Mouse (Mus musculus) stomach, postnatal 0 days (tissue): ENCODE measurements at regions not wholly inside any gene's neighbourhood (a gene's known extent, or its start where the extent isn't known, plus 50 kb on each side); places are given as distances from the start of the nearest gene placed in this dataset.

ENCODE experiments used
- ATAC-seq: fragments of 200-750 bp; cut with Nextera tagmentation; 2 replicates; pipeline ENCODE4 v1.8.0; 2017; ENCODE audit not compliant: low FRiP score, low TSS enrichment
- DNase-seq: peaks from one replicate; pipeline ENCODE4 v3.0.0-alpha.2; 2016; ENCODE audit warnings: low spot score
- H3K27ac ChIP-seq: fragments of 300-500 bp; sonication (generic); replicated peaks from 2 replicates; pipeline ENCODE4 v1.5.1; 2014; ENCODE audit warnings: mild to moderate bottlenecking, control low read depth
- H3K27me3 ChIP-seq: fragments of 300-500 bp; sonication (generic); 2 replicates; pipeline ENCODE4 v1.6.1; 2014; ENCODE audit warnings: low read length; ENCODE audit not compliant: control insufficient read depth, insufficient read depth
- H3K36me3 ChIP-seq: fragments of 300-500 bp; sonication (generic); 2 replicates; pipeline ENCODE4 v1.6.1; 2014; ENCODE audit warnings: low read length, mixed read lengths; ENCODE audit not compliant: control insufficient read depth, insufficient read depth
- H3K4me1 ChIP-seq: fragments of 300-500 bp; sonication (generic); replicated peaks from 2 replicates; pipeline ENCODE4 v1.6.1; 2014; ENCODE audit warnings: antibody characterized with exemption; ENCODE audit not compliant: control insufficient read depth, insufficient read depth
- H3K4me2 ChIP-seq: fragments of 300-500 bp; sonication (generic); replicated peaks from 2 replicates; pipeline ENCODE4 v1.6.1; 2014; ENCODE audit warnings: low read depth, mild to moderate bottlenecking, control low read depth, moderate library complexity
- H3K4me3 ChIP-seq: fragments of 300-500 bp; sonication (generic); 2 replicates; pipeline ENCODE4 v1.5.1; 2014; ENCODE audit warnings: low read depth, low read length, control low read depth
- H3K9ac ChIP-seq: fragments of 300-500 bp; sonication (generic); 2 replicates; pipeline ENCODE4 v1.6.1; 2014; ENCODE audit warnings: mild to moderate bottlenecking, low read length, control low read depth, mixed read lengths
- H3K9me3 ChIP-seq: fragments of 300-500 bp; sonication (generic); 2 replicates; pipeline ENCODE4 v1.6.1; 2016; ENCODE audit warnings: low read length; ENCODE audit not compliant: control insufficient read depth
- CTCF ChIP-seq: IDR thresholded peaks from 2 replicates; pipeline ENCODE4 v1.5.1; 2016; ENCODE audit warnings: antibody characterized with exemption, low read depth, mild to moderate bottlenecking, moderate library complexity
- EP300 ChIP-seq: optimal IDR thresholded peaks from 2 replicates; pipeline ENCODE3; 2016; ENCODE audit warnings: antibody characterized with exemption
- WGBS: fragments of 180-500 bp; shearing (Covaris S2); extraction: QIAGEN DNeasy Blood & Tissue Kit; methylation state at CpG from one replicate; pipeline ENCODE4 v1.1.7; 2014; 5-methylcytosine and 5-hydroxymethylcytosine counted together

GRCm38 (mm10) chr7:71583443-71584055, 232.3 kb upstream of the Gm10295 start:
- no peak overlapping the region for H3K4me2 ChIP-seq
- no peak for TF ChIP-seq CTCF
- TF ChIP-seq EP300: no peak
- DNase-seq (no peak), ATAC-seq (no peak)
- no peak overlapping the region for H3K27ac ChIP-seq
- H3K36me3 ChIP-seq: no peaks in the 10 kb centered on the region
- H3K4me3 ChIP-seq: no peak overlapping the region
- H3K9me3 ChIP-seq: no peaks in the 10 kb centered on the region
- H3K27me3 ChIP-seq: no peaks in the 10 kb centered on the region
- H3K9ac ChIP-seq: no peak overlapping the region
- 45% methylated on average over 1 of the region's 1 CpGs for WGBS
- no peaks in the 10 kb centered on the region for H3K4me1 ChIP-seq

- WGBS: 27% methylated on average over 3 of the region's 3 CpGs
- Histone ChIP-seq H3K4me2 (no peak overlapping the region), H3K36me3 (no peaks in the 10 kb centered on the region), H3K4me1 (no peaks in the 10 kb centered on the region), H3K27me3 (no peaks in the 10 kb centered on the region), H3K27ac (no peak overlapping the region), H3K9ac (no peak overlapping the region), H3K9me3 (no peaks in the 10 kb centered on the region), H3K4me3 (no peak overlapping the region)
- DNase-seq (peak; percentile 46), ATAC-seq (no peak)
- no peak for TF ChIP-seq EP300
- TF ChIP-seq CTCF: peak; percentile 74
Measured at GRCm38 (mm10) chr7:71581746-71582145, 230.5 kb upstream of the Gm10295 start.

- no peak for ATAC-seq
- H3K9me3 ChIP-seq: no peaks in the 10 kb centered on the region
- H3K27me3 ChIP-seq: no peaks in the 10 kb centered on the region
- no peak overlapping the region for H3K27ac ChIP-seq
- no peaks in the 10 kb centered on the region for H3K4me1 ChIP-seq
- no peak overlapping the region for H3K4me2 ChIP-seq
- DNase-seq: no peak
- TF ChIP-seq EP300 (no peak), CTCF (no peak)
- no peaks in the 10 kb centered on the region for H3K36me3 ChIP-seq
- no peak overlapping the region for H3K4me3 ChIP-seq
- WGBS: 50% methylated on average over 2 of the region's 2 CpGs
- H3K9ac ChIP-seq: no peak overlapping the region
Measured at GRCm38 (mm10) chr7:71560296-71560936, 209.1 kb upstream of the Gm10295 start.

- no peak overlapping the region for H3K4me3 ChIP-seq
- no peak overlapping the region for H3K9ac ChIP-seq
- no peak for TF ChIP-seq CTCF
- no peak for TF ChIP-seq EP300
- no peaks in the 10 kb centered on the region for H3K27me3 ChIP-seq
- H3K27ac ChIP-seq: no peak overlapping the region
- WGBS: 95% methylated on average over 5 of the region's 5 CpGs
- H3K36me3 ChIP-seq: no peaks in the 10 kb centered on the region
- H3K4me1 ChIP-seq: no peaks in the 10 kb centered on the region
- DNase-seq (no peak), ATAC-seq (no peak)
- no peak overlapping the region for H3K4me2 ChIP-seq
- H3K9me3 ChIP-seq: no peaks in the 10 kb centered on the region
Measured at GRCm38 (mm10) chr7:71556473-71556872, 205.2 kb upstream of the Gm10295 start.

GRCm38 (mm10) chr7:71555476-71555875, 204.2 kb upstream of the Gm10295 start:
- Histone ChIP-seq H3K9ac (no peak overlapping the region), H3K36me3 (no peaks in the 10 kb centered on the region), H3K4me3 (no peak overlapping the region), H3K27ac (no peak overlapping the region), H3K9me3 (no peaks in the 10 kb centered on the region), H3K4me1 (no peaks in the 10 kb centered on the region), H3K4me2 (no peak overlapping the region), H3K27me3 (no peaks in the 10 kb centered on the region)
- TF ChIP-seq EP300 (no peak), CTCF (no peak)
- ATAC-seq: no peak
- 85% methylated on average over 3 of the region's 3 CpGs for WGBS
- DNase-seq: no peak

GRCm38 (mm10) chr7:71546606-71547213, 195.4 kb upstream of the Gm10295 start:
- 63% methylated on average over 6 of the region's 6 CpGs for WGBS

More at GRCm38 (mm10) chr7:71546606-71547213, 195.4 kb upstream of the Gm10295 start:
- TF ChIP-seq EP300 (no peak), CTCF (no peak)
- no peak overlapping the region for H3K4me3 ChIP-seq
- H3K9me3 ChIP-seq: no peaks in the 10 kb centered on the region
- no peaks in the 10 kb centered on the region for H3K36me3 ChIP-seq
- H3K4me1 ChIP-seq: no peaks in the 10 kb centered on the region
- no peak for ATAC-seq
- no peak overlapping the region for H3K27ac ChIP-seq
- no peak for DNase-seq
- H3K9ac ChIP-seq: no peak overlapping the region
- no peak overlapping the region for H3K4me2 ChIP-seq
- H3K27me3 ChIP-seq: no peaks in the 10 kb centered on the region
